Mouse (Mus musculus) liver, adult 2 months (tissue): Measurements from ENCODE around the gene Ric1.

Source experiments
- CTCF ChIP-seq: fragments of 200-500 bp; IDR thresholded peaks from 2 replicates; pipeline ENCODE4 v1.5.1; 2011; ENCODE audit warnings: low read depth, low read length, control low read depth
- POLR2A ChIP-seq: fragments of 200-500 bp; IDR thresholded peaks from 2 replicates; pipeline ENCODE4 v1.6.1; 2011; ENCODE audit warnings: low read length, control low read depth; ENCODE audit not compliant: insufficient read depth; ENCODE audit errors: extremely low read depth

DNA sequence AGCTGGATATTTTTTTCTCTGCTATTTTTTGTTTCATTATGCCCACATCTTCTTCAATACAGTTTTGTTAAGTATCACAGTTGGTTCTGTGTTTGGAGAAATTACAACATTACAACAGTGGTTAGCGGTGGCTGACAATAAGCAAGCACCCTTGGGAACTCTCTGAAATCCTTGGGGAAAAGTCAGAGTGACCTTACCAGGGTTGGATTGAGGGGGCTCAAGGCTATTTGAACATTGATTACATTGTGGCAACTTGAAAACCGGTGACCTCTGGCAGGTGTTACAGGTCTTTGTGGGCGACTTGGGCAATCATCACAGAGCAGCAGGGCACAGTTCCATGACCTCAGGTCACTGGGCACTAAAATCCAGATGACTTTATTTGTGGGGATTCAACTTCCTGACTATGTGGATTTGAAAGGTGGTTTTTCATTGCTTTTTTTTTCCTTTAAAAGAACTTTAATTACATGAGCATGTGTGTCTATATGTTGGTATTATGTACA lies 32.2 kb upstream of the Ric1 start:
- no peak for TF ChIP-seq CTCF
- TF ChIP-seq POLR2A, result no peak
